Mouse (Mus musculus): ENCODE data around the gene Atad2b. TPM values are rescaled to one million over a fixed set of nuclear protein-coding genes. Genes with fewer than 3 reads are reported as not detected.
A peak's percentile ranks its signal among the peaks of the same experiment; 100 is the strongest.

Atad2b gene
- polyA plus RNA-seq (2014; fragmentation: Nextera tagmentation; extraction: Ambion mirVana) = 16.6 and 19.9 TPM in 2 replicates

GRCm38 (mm10) chr12:4916994-4917804 lies at the start of gene Atad2b:
Gene Atad2b, plus strand, starts transcription at chr12:4917353.
- DNase-seq (ENCODE audit: low spot score) (peak; percentile 97), ATAC-seq (replicated peaks; ENCODE audit: insufficient number of reproducible peaks, low FRiP score, low TSS enrichment, low read depth) (peak; percentile 98)
- no peaks in the 10 kb centered on the region for H3K27me3 ChIP-seq (ENCODE audit: control insufficient read depth, insufficient read depth, low read length)
- H3K4me1 ChIP-seq (ENCODE audit: control insufficient read depth, insufficient read depth, low read length) = no peaks in the 10 kb centered on the region
- peak within 1 kb of the TSS; percentile 93 for H3K27ac ChIP-seq (replicated peaks; ENCODE audit: low read depth, low read length)
- no peaks in the 10 kb centered on the region for H3K36me3 ChIP-seq (replicated peaks; ENCODE audit: control insufficient read depth, insufficient read depth, low read depth, low read length)
- WGBS = under 1% methylated on average over 78 of the region's 89 CpGs
- H3K9ac ChIP-seq (replicated peaks; ENCODE audit: low read length) = peak within 1 kb of the TSS; percentile 98
- peak within 1 kb of the TSS; percentile 96 for H3K4me3 ChIP-seq (ENCODE audit: low read depth, low read length)
- H3K9me3 ChIP-seq (replicated peaks; ENCODE audit: control insufficient read depth, low read length) = no peaks in the 10 kb centered on the region
- H3K4me2 ChIP-seq (ENCODE audit: low read depth, low read length) = peak within 1 kb of the TSS; percentile 54

GRCm38 (mm10) chr12:4868924-4869323 lies 48.2 kb upstream of the Atad2b start:
- H3K9me3 ChIP-seq (replicated peaks; ENCODE audit: control insufficient read depth, low read length) = no peaks in the 10 kb centered on the region
- H3K4me1 ChIP-seq (ENCODE audit: control insufficient read depth, insufficient read depth, low read length) = peaks cover under 1% of the 10 kb centered on the region; the same call in 1 of the 2 replicates
- no peak overlapping the region for H3K4me2 ChIP-seq (ENCODE audit: low read depth, low read length)
- no peak overlapping the region for H3K9ac ChIP-seq (replicated peaks; ENCODE audit: low read length)
- H3K4me3 ChIP-seq (ENCODE audit: low read depth, low read length) = no peak overlapping the region
- H3K27me3 ChIP-seq (ENCODE audit: control insufficient read depth, insufficient read depth, low read length) = no peaks in the 10 kb centered on the region
- no peak overlapping the region for H3K27ac ChIP-seq (replicated peaks; ENCODE audit: low read depth, low read length)
- DNase-seq (ENCODE audit: low spot score) = no peak
- no peaks in the 10 kb centered on the region for H3K36me3 ChIP-seq (replicated peaks; ENCODE audit: control insufficient read depth, insufficient read depth, low read depth, low read length)
- ATAC-seq (replicated peaks; ENCODE audit: insufficient number of reproducible peaks, low FRiP score, low TSS enrichment, low read depth) = no peak
- 75% methylated on average over 8 of the region's 8 CpGs for WGBS

GRCm38 (mm10) chr12:4871260-4871659 lies 45.9 kb upstream of the Atad2b start:
- Histone ChIP-seq H3K4me1 (ENCODE audit: control insufficient read depth, insufficient read depth, low read length) (no peaks in the 10 kb centered on the region), H3K4me3 (ENCODE audit: low read depth, low read length) (no peak overlapping the region), H3K27me3 (ENCODE audit: control insufficient read depth, insufficient read depth, low read length) (no peaks in the 10 kb centered on the region), H3K9me3 (replicated peaks; ENCODE audit: control insufficient read depth, low read length) (no peaks in the 10 kb centered on the region), H3K4me2 (ENCODE audit: low read depth, low read length) (no peak overlapping the region), H3K36me3 (replicated peaks; ENCODE audit: control insufficient read depth, insufficient read depth, low read depth, low read length) (no peaks in the 10 kb centered on the region), H3K9ac (replicated peaks; ENCODE audit: low read length) (no peak overlapping the region), H3K27ac (replicated peaks; ENCODE audit: low read depth, low read length) (no peak overlapping the region)
- ATAC-seq (replicated peaks; ENCODE audit: insufficient number of reproducible peaks, low FRiP score, low TSS enrichment, low read depth) (no peak), DNase-seq (ENCODE audit: low spot score) (no peak)
- WGBS = 90% methylated on average over 5 of the region's 5 CpGs

DNA sequence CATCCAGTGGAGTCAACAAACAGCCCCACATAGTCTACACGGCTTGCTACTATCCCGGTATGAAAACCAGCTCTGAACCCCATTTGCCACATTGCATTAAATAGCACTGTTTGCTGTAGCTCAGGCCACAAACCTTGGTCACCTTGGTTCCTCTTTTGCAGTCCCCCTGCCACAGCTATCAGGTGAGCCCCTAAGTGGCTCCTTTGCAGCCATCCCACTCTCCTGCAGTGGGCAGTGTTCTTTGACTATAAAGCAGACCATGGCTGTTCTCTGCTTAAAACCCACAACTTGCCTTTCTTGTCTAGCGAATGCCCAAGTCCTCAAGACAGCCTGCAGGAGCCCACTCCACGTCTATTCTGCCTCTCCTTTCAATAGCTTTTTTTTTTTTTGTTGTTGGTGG lies 44.9 kb upstream of the Atad2b start:
- H3K9ac ChIP-seq (replicated peaks; ENCODE audit: low read length) = no peak overlapping the region
- H3K36me3 ChIP-seq (replicated peaks; ENCODE audit: control insufficient read depth, insufficient read depth, low read depth, low read length) = no peaks in the 10 kb centered on the region
- H3K27ac ChIP-seq (replicated peaks; ENCODE audit: low read depth, low read length) = no peak overlapping the region
- 69% methylated on average over 4 of the region's 4 CpGs for WGBS
- no peak overlapping the region for H3K4me3 ChIP-seq (ENCODE audit: low read depth, low read length)
- ATAC-seq (replicated peaks; ENCODE audit: insufficient number of reproducible peaks, low FRiP score, low TSS enrichment, low read depth) = no peak
- H3K4me1 ChIP-seq (ENCODE audit: control insufficient read depth, insufficient read depth, low read length) = no peaks in the 10 kb centered on the region
- H3K27me3 ChIP-seq (ENCODE audit: control insufficient read depth, insufficient read depth, low read length) = no peaks in the 10 kb centered on the region
- no peaks in the 10 kb centered on the region for H3K9me3 ChIP-seq (replicated peaks; ENCODE audit: control insufficient read depth, low read length)
- no peak for DNase-seq (ENCODE audit: low spot score)
- H3K4me2 ChIP-seq (ENCODE audit: low read depth, low read length) = no peak overlapping the region

- WGBS = 80% methylated on average over 5 of the region's 5 CpGs
- ATAC-seq (replicated peaks; ENCODE audit: insufficient number of reproducible peaks, low FRiP score, low TSS enrichment, low read depth) = no peak
Observed at GRCm38 (mm10) chr12:4872983-4873477, 44.1 kb upstream of the Atad2b start.

GRCm38 (mm10) chr12:4873531-4873930 lies 43.6 kb upstream of the Atad2b start:
- Histone ChIP-seq H3K27ac (replicated peaks; ENCODE audit: low read depth, low read length) (no peak overlapping the region), H3K4me2 (ENCODE audit: low read depth, low read length) (peak overlapping the region; percentile 69; the same call in 1 of the 2 replicates), H3K9me3 (replicated peaks; ENCODE audit: control insufficient read depth, low read length) (no peaks in the 10 kb centered on the region), H3K4me3 (ENCODE audit: low read depth, low read length) (peak overlapping the region; percentile 22; the same call in 1 of the 2 replicates), H3K36me3 (replicated peaks; ENCODE audit: control insufficient read depth, insufficient read depth, low read depth, low read length) (no peaks in the 10 kb centered on the region), H3K4me1 (ENCODE audit: control insufficient read depth, insufficient read depth, low read length) (no peaks in the 10 kb centered on the region), H3K27me3 (ENCODE audit: control insufficient read depth, insufficient read depth, low read length) (no peaks in the 10 kb centered on the region), H3K9ac (replicated peaks; ENCODE audit: low read length) (no peak overlapping the region)
- ATAC-seq (replicated peaks; ENCODE audit: insufficient number of reproducible peaks, low FRiP score, low TSS enrichment, low read depth) = no peak
- 73% methylated on average over 6 of the region's 6 CpGs for WGBS
- no peak for DNase-seq (ENCODE audit: low spot score)

More at GRCm38 (mm10) chr12:4872983-4873477, 44.1 kb upstream of the Atad2b start:
- Histone ChIP-seq H3K36me3 (replicated peaks; ENCODE audit: control insufficient read depth, insufficient read depth, low read depth, low read length) (no peaks in the 10 kb centered on the region), H3K4me2 (ENCODE audit: low read depth, low read length) (no peak overlapping the region), H3K9ac (replicated peaks; ENCODE audit: low read length) (no peak overlapping the region), H3K9me3 (replicated peaks; ENCODE audit: control insufficient read depth, low read length) (no peaks in the 10 kb centered on the region), H3K4me1 (ENCODE audit: control insufficient read depth, insufficient read depth, low read length) (no peaks in the 10 kb centered on the region), H3K4me3 (ENCODE audit: low read depth, low read length) (no peak overlapping the region), H3K27ac (replicated peaks; ENCODE audit: low read depth, low read length) (no peak overlapping the region), H3K27me3 (ENCODE audit: control insufficient read depth, insufficient read depth, low read length) (no peaks in the 10 kb centered on the region)
- no peak for DNase-seq (ENCODE audit: low spot score)

DNA sequence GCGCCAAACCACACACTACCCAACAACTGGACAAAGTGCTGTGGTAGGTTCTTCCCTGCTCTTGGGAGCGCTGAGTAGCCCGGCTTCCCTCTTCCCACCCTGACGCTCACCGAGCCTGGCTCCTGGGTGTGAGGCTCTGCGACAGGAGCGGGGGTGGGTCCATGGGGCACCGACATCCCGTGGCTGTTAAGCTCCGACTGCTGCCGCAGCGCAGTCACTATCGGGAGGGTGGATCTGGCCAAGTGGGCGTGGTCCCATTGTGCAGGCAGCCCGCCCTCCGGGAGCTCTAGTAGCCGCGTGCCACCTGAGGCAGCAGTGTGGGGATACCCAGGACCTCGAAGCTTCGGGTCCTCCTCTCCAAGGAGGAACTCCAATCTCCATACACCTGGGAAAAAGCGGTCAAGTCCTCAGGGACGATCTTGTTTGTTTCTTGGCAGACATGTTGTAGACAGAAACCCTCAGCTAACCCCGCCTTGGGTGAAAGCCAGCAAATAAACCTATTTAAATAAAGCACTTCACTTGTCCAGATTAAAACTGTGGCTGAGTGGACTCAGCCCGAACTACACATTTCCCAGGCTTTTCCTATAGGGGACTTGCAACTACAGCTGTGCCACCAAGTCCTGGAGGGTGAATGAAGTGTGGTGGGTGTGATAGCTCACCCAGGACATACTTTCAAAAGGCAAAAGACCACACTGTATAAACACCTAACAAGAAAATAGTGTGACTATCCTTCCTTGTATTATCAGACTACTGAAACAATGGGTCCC lies 42.8 kb upstream of the Atad2b start, which contains the start of gene Mfsd2b:
Mfsd2b (minus strand) TSS at position 199 of the 767 bp plus-strand sequence.
- Histone ChIP-seq H3K9ac (replicated peaks; ENCODE audit: low read length) (peak within 1 kb of the TSS; percentile 46), H3K4me3 (ENCODE audit: low read depth, low read length) (peak within 1 kb of the TSS; percentile 22; the same call in 1 of the 2 replicates), H3K4me2 (ENCODE audit: low read depth, low read length) (peak within 1 kb of the TSS; percentile 69), H3K27me3 (ENCODE audit: control insufficient read depth, insufficient read depth, low read length) (no peaks in the 10 kb centered on the region), H3K4me1 (ENCODE audit: control insufficient read depth, insufficient read depth, low read length) (no peaks in the 10 kb centered on the region), H3K9me3 (replicated peaks; ENCODE audit: control insufficient read depth, low read length) (no peaks in the 10 kb centered on the region), H3K36me3 (replicated peaks; ENCODE audit: control insufficient read depth, insufficient read depth, low read depth, low read length) (no peaks in the 10 kb centered on the region), H3K27ac (replicated peaks; ENCODE audit: low read depth, low read length) (no peak within 1 kb of the TSS)
- peak; percentile 91 for ATAC-seq (replicated peaks; ENCODE audit: insufficient number of reproducible peaks, low FRiP score, low TSS enrichment, low read depth)
- 5% methylated on average over 24 of the region's 24 CpGs for WGBS
- DNase-seq (ENCODE audit: low spot score) = peak; percentile 79

Data from embryonic facial prominence, embryonic 11.5 days (tissue).